Mouse (Mus musculus) ES-E14 (cell line): ENCODE measurements around the gene Cecr2.
A peak's percentile ranks its signal among the peaks of the same experiment; 100 is the strongest.

Experiments
- CHD2 ChIP-seq: IDR thresholded peaks from 2 replicates; pipeline ENCODE4 v1.6.1; 2014; ENCODE audit warnings: mild to moderate bottlenecking, low read depth, low read length, inconsistent platforms
- HCFC1 ChIP-seq: IDR thresholded peaks from 2 replicates; pipeline ENCODE4 v1.6.1; 2012; ENCODE audit warnings: low read length, inconsistent platforms, borderline replicate concordance; ENCODE audit not compliant: insufficient read depth
- MAFK ChIP-seq: IDR thresholded peaks from 2 replicates; pipeline ENCODE4 v1.6.1; 2014; ENCODE audit warnings: mild to moderate bottlenecking, low read depth, low read length, inconsistent platforms; ENCODE audit not compliant: insufficient read depth
- ZC3H11A ChIP-seq: IDR thresholded peaks from 2 replicates; pipeline ENCODE4 v1.6.1; 2012; ENCODE audit warnings: low read depth, mild to moderate bottlenecking, inconsistent platforms, low read length, borderline replicate concordance
- ZNF384 ChIP-seq: IDR thresholded peaks from 2 replicates; pipeline ENCODE4 v1.6.1; 2012; ENCODE audit warnings: low read depth, low read length, inconsistent platforms

DNA sequence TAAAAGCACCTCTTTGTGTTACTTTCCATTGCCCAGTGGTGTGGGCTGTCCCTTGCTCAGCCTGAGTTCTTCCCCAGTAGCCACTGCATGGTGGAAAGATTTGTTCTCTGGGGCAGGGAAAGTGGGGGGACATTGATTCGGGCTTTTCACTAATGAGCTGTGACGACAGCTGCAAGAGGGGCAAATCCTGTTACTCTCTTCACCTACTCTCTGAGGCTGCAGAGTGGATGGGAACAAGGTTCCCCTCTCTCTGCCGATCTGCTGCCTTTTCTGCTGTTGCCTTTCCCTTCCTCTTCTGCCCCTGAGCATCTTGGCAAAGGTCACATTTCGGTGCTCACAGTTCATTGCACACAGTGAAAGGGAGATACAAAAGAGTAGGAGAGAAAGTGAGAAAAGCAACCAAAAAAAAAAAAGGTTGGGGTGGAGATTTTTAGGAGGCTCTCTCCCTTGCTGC lies 50.4 kb downstream of the Cecr2 start:
- TF ChIP-seq CHD2, result no peak
- no peak for TF ChIP-seq MAFK
- TF ChIP-seq HCFC1, result no peak
- TF ChIP-seq ZNF384, result 0 out of 2 replicates have a peak, but pooled peaks have one; percentile 50
- TF ChIP-seq ZC3H11A, result no peak
